Mouse (Mus musculus) stomach, adult 2 months (tissue): Measurements from ENCODE around the gene Cyth3. TPM values are rescaled to one million over a fixed set of nuclear protein-coding genes. Genes with fewer than 3 reads are reported as not detected.

Experiments used
- polyA plus RNA-seq: library from polyadenylated mRNA; depleted of rRNA; stranded (reverse); fragments of >200 nt; gene quantifications from 2 replicates; pipeline ENCODE4 v1.2.3, GENCODE M21; 2012; rRNA removed

Cyth3 gene
- polyA plus RNA-seq, result 10.3 and 10.6 TPM in 2 replicates

GRCm38 (mm10) chr5:143621893-143622622 is at the start of gene Cyth3:
TSS of gene Cyth3 (plus strand) at chr5:143622447.

GRCm38 (mm10) chr5:143732180-143732891 is 110.1 kb downstream of the Cyth3 start, which contains the start of gene Usp42:
TSS of gene Usp42 (minus strand) at chr5:143732280.

Other genes starting within 250 kb of the Cyth3 start
- 76.2 and 136 TPM in 2 replicates for gene Kdelr2, start 218.6 kb upstream of the Cyth3 start, polyA plus RNA-seq
- gene Daglb, start 157.9 kb upstream of the Cyth3 start, polyA plus RNA-seq, result 4.8 and 5.2 TPM in 2 replicates
- gene Rac1, start 94.4 kb upstream of the Cyth3 start, polyA plus RNA-seq, result 36.8 and 53.5 TPM in 2 replicates
- gene Usp42, start 109.8 kb downstream of the Cyth3 start, polyA plus RNA-seq, result 2.0 and 2.2 TPM in 2 replicates
- 6.6 and 9.0 TPM in 2 replicates for gene Eif2ak1, start 195.3 kb downstream of the Cyth3 start, polyA plus RNA-seq